Mouse (Mus musculus): Measurements from ENCODE around the gene Rdm1. TPM values are rescaled to one million over a fixed set of nuclear protein-coding genes. Genes with fewer than 3 reads are reported as not detected.
"Not testable (repeated sequence)": the region's sequence is repeated elsewhere in the genome, so short reads cannot be mapped to it uniquely, and the experiment has no call there.

Gene Rdm1
- total RNA-seq, 2 experiments from 2014 or later, result 6.2 to 18.6 TPM

- 0 out of 2 replicates have a peak, but pooled peaks have one; percentile 24 for ATAC-seq (replicated peaks; ENCODE audit: low FRiP score, poor library complexity, severe bottlenecking)
Measured at GRCm38 (mm10) chr11:101615380-101615779, 11.6 kb upstream of the Rdm1 start.

GRCm38 (mm10) chr11:101616104-101616503 is 10.9 kb upstream of the Rdm1 start:
- ATAC-seq (replicated peaks; ENCODE audit: low FRiP score, poor library complexity, severe bottlenecking), result no peak

GRCm38 (mm10) chr11:101616948-101617767 is 9.8 kb upstream of the Rdm1 start:
- peak; percentile 68 for ATAC-seq (replicated peaks; ENCODE audit: low FRiP score, poor library complexity, severe bottlenecking)

DNA sequence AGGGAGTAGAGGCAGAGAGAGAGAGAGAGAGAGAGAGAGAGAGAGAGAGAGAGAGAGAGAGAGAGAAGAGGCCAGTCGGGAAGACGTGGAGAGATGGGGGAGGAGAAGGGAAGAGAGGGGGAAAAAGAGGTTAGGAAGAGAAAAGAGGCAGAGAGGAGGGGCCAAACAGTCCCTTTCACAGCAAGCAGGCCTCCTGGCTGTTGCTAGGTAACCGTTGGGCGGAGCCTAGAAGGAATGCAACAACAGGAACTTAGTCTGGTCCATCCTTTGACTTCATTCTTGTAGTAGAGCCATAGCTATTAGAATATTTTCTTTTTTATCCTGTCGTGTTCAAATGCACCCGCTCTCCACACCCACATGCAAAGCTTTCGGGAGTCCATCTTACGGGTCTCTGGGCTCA is 9.1 kb upstream of the Rdm1 start:
- no peak for ATAC-seq (replicated peaks; ENCODE audit: low FRiP score, poor library complexity, severe bottlenecking)

GRCm38 (mm10) chr11:101618596-101618995 is 8.4 kb upstream of the Rdm1 start:
- ATAC-seq (replicated peaks; ENCODE audit: low FRiP score, poor library complexity, severe bottlenecking), result no peak

- not testable (repeated sequence) for ATAC-seq (replicated peaks; ENCODE audit: low FRiP score, poor library complexity, severe bottlenecking)
Measured at GRCm38 (mm10) chr11:101620022-101620655, 6.9 kb upstream of the Rdm1 start.

DNA sequence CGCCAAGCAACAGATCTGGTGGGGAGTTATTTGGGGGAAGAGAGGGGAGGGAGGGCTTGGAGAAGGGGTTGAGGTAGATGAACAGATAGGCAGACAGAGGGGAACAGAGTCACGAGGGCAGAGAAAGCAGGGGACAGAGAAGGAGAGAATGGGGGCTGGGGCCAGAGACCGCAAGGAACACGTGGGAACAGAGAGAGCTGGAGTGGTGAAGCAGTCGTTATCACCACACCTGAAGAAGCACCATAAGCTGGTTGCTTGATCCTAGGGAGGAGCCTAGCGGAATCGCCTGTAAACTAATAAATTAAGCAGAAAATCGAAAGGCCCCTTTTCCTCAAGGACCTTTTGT is 373 bp upstream of the Rdm1 start:
- peak; percentile 61 for ATAC-seq (replicated peaks; ENCODE audit: low FRiP score, poor library complexity, severe bottlenecking)

- peak; percentile 73 for ATAC-seq (replicated peaks; ENCODE audit: low FRiP score, poor library complexity, severe bottlenecking)
Measured at GRCm38 (mm10) chr11:101627857-101628559, 1.0 kb downstream of the Rdm1 start.

DNA sequence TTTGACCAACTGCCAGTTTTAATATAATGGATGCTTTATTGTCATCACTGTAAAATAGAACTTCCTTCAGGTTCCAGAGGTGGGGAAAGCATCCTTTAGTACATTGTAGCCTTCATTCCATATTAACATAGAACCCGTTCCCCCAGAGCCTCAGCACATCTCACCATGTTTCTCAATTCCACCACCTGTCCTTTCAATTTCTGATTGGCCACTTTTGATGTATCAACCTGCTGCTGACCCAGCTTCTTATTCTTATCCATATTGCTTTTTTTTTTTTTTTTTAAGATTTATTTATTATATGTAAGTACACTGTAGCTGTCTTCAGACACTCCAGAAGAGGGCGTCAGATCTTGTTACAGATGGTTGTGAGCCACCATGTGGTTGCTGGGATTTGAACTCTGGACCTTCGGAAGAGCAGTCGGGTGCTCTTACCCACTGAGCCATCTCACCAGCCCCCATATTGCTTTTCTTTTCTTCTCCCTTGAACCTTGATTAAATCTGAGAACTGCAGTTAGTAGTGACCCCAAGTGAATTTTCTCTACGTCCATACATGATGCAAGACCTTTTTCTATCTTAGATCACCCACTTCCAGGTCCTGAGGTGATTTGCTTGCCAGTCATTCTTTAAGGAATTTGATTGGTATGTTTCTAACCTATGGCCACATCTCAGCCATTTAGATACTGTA is 1.9 kb downstream of the Rdm1 start:
- not testable (repeated sequence) for ATAC-seq (replicated peaks; ENCODE audit: low FRiP score, poor library complexity, severe bottlenecking)

GRCm38 (mm10) chr11:101635660-101636059 is 8.7 kb downstream of the Rdm1 start:
- no peak for ATAC-seq (replicated peaks; ENCODE audit: low FRiP score, poor library complexity, severe bottlenecking)

- ATAC-seq (replicated peaks; ENCODE audit: low FRiP score, poor library complexity, severe bottlenecking), result no peak
Measured at GRCm38 (mm10) chr11:101639761-101640160, 12.8 kb downstream of the Rdm1 start.

- peak; percentile 79 for ATAC-seq (replicated peaks; ENCODE audit: low FRiP score, poor library complexity, severe bottlenecking)
Measured at GRCm38 (mm10) chr11:101640857-101641709, 14.1 kb downstream of the Rdm1 start.

- ATAC-seq (replicated peaks; ENCODE audit: low FRiP score, poor library complexity, severe bottlenecking), result peak; percentile 67
Measured at GRCm38 (mm10) chr11:101641710-101642642, 15.0 kb downstream of the Rdm1 start.

GRCm38 (mm10) chr11:101642931-101643330 is 15.9 kb downstream of the Rdm1 start:
- no peak for ATAC-seq (replicated peaks; ENCODE audit: low FRiP score, poor library complexity, severe bottlenecking)

DNA sequence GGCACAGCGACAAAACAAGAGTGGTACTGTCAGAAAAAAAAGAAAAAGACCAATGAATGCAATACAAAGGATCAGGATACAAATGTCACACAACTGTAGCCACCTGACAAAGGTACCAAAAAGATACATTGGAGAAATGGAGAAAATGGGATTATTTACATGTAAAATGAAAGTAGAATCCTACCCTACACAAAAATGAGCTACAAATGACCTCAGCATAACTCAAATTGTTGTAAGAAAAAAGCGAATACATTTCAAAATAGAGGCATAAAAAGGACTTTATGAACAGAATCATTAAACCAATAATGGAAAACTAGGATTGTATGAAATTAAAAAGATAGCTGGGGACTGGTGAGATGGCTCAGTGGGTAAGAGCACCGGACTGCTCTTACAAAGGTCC is 17.6 kb downstream of the Rdm1 start:
- ATAC-seq (replicated peaks; ENCODE audit: low FRiP score, poor library complexity, severe bottlenecking), result no peak

- not testable (repeated sequence) for ATAC-seq (replicated peaks; ENCODE audit: low FRiP score, poor library complexity, severe bottlenecking)
Measured at GRCm38 (mm10) chr11:101645043-101645410, 18.0 kb downstream of the Rdm1 start.

GRCm38 (mm10) chr11:101645411-101646282 is 18.7 kb downstream of the Rdm1 start:
- peak; percentile 77 for ATAC-seq (replicated peaks; ENCODE audit: low FRiP score, poor library complexity, severe bottlenecking)

All from erythroblast, adult 5-6 weeks (primary cell).